Mouse (Mus musculus) forebrain, embryonic 10.5 days (tissue): ENCODE measurements around the gene Gm43191. TPM values are rescaled to one million over a fixed set of nuclear protein-coding genes. Genes with fewer than 3 reads are reported as not detected.
"Not testable (repeated sequence)": the region's sequence is repeated elsewhere in the genome, so short reads cannot be mapped to it uniquely, and the experiment has no call there.

Source experiments
- DNase-seq: peaks from one replicate; pipeline ENCODE4 v3.0.0-alpha.2; 2017; ENCODE audit warnings: low spot score; ENCODE audit errors: extremely low spot score
- H3K27ac ChIP-seq: fragments of 300-500 bp; sonication (generic); 2 replicates; pipeline ENCODE4 v1.5.1; 2016; ENCODE audit warnings: mild to moderate bottlenecking
- H3K27me3 ChIP-seq: fragments of 300-500 bp; sonication (generic); 2 replicates; pipeline ENCODE4 v1.6.1; 2016; ENCODE audit warnings: mild to moderate bottlenecking; ENCODE audit not compliant: poor library complexity, severe bottlenecking
- H3K36me3 ChIP-seq: fragments of 300-500 bp; sonication (generic); replicated peaks from 2 replicates; pipeline ENCODE4 v1.6.1; 2016; ENCODE audit warnings: mild to moderate bottlenecking, moderate library complexity
- H3K4me1 ChIP-seq: fragments of 300-500 bp; sonication (generic); 2 replicates; pipeline ENCODE4 v1.6.1; 2016
- H3K4me3 ChIP-seq: fragments of 300-500 bp; sonication (generic); 2 replicates; pipeline ENCODE4 v1.5.1; 2016; ENCODE audit warnings: mild to moderate bottlenecking, moderate library complexity
- H3K9me3 ChIP-seq: fragments of 300-500 bp; sonication (generic); 2 replicates; pipeline ENCODE4 v1.6.1; 2016; ENCODE audit warnings: mild to moderate bottlenecking, moderate library complexity
- WGBS: fragments of 180-500 bp; shearing (Covaris S2); methylation state at CpG from one replicate; pipeline ENCODE4 v1.1.7; 2016; 5-methylcytosine and 5-hydroxymethylcytosine counted together
- polyA plus RNA-seq: library from polyadenylated mRNA; unstranded; fragments of >200 nt; fragmentation: Nextera tagmentation; extraction: Ambion mirVana; gene quantifications from 2 replicates; pipeline ENCODE4 v1.2.1, GENCODE M21; 2016

The Gm43191 gene
- polyA plus RNA-seq, 1 experiment from 2014 or later, result 0.84 TPM

DNA sequence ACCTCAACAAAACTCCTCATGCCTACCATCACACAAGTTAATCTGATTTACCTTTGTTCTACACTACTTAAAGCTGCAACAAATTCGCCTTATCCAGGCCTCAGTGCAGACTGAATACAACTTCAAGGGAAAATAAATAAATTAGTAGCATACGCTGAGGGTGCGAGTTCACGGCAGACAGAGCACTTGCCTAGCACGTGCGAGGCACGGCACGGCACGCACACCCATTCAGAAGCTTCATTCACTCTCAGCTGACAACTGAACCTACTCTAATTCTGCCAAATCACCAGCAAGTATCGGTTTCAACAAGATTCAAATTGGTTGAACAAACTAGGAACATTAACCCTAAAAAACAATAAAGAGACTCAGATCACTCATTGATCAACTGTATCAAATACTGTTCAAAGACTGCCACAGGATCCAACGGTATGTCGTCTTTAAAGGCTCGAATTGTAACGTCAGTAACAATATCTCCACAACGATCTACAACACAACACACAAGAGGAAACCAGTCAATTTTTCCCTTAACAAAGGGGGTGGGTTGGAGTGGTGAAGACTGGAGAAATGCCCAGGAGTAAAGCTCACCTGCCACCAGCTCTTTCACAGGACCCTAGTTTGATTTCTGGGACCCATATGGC, 22.0 kb downstream of the Gm43191 start:
- H3K4me3 ChIP-seq, result no peak overlapping the region; the same call in 1 of the 2 replicates
- H3K4me1 ChIP-seq, result peaks cover 48% of the 10 kb centered on the region
- H3K27me3 ChIP-seq, result no peaks in the 10 kb centered on the region
- H3K36me3 ChIP-seq, result no peaks in the 10 kb centered on the region
- no peaks in the 10 kb centered on the region for H3K9me3 ChIP-seq
- 77% methylated on average over 15 of the region's 15 CpGs for WGBS
- DNase-seq, result no peak
- no peak overlapping the region for H3K27ac ChIP-seq

- Histone ChIP-seq H3K27ac (no peak overlapping the region), H3K9me3 (no peaks in the 10 kb centered on the region), H3K4me3 (no peak overlapping the region), H3K4me1 (peaks cover 44% of the 10 kb centered on the region), H3K36me3 (peaks cover under 1% of the 10 kb centered on the region), H3K27me3 (no peaks in the 10 kb centered on the region)
- no peak for DNase-seq
- 87% methylated on average over 7 of the region's 7 CpGs for WGBS
Measured at GRCm38 (mm10) chr3:116656184-116656965, 24.7 kb downstream of the Gm43191 start.

DNA sequence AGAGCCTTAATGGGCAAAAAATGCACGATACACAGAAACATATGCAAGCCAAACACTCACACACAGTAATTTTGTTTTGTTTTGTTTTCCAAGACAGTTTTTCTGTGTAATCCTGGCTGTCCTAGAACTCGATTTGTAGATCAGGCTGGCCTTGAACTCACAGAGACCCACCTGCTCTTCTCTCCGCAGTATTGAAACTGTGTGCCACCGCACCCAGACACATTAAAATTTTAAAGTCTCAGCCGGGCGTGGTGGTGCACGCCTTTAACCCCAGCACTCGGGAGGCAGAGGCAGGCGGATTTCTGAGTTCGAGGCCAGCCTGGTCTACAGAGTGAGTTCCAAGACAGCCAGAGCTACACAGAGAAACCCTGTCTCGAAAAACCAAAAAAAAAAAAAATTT, 27.0 kb downstream of the Gm43191 start:
- 92% methylated on average over 11 of the region's 11 CpGs for WGBS
- H3K27me3 ChIP-seq, H3K4me3 ChIP-seq, H3K27ac ChIP-seq, H3K9me3 ChIP-seq, DNase-seq: not testable (repeated sequence)
- Histone ChIP-seq H3K36me3 (peaks cover 23% of the 10 kb centered on the region), H3K4me1 (peaks cover 20% of the 10 kb centered on the region)

DNA sequence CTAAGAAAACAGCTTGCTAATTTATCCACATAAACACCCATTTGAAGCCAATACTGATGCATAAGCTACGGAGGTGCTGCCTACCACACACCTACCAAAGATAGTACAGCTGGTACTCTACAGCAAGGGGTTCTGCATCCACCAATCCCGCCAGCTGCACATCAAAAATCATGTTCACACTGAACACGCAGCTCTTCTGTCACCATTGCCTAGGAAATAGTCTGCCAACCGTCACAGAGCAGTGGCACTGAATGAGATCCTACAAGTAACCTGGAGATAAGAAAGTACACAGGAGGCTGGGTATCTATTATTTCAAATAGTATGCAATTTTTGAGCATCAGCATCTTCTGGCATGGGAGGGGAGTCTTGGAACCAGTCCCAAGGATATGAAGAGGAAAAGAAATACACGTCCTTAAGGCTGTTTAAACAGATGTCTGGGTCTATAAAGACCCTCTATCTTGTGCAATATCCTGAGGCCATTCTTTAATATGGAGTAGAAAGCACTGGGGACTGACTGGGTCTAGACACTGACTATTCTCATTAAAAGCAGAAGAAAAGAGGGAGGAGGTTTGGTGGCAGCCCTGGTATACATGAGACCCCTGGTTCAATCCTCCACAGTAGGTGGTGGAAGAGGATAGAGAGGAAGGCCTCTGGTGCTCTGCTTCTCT, 27.6 kb downstream of the Gm43191 start:
- 93% methylated on average over 5 of the region's 5 CpGs for WGBS
- Histone ChIP-seq H3K4me3 (no peak overlapping the region), H3K4me1 (peaks cover 16% of the 10 kb centered on the region), H3K36me3 (peaks cover 28% of the 10 kb centered on the region), H3K27ac (no peak overlapping the region), H3K9me3 (no peaks in the 10 kb centered on the region), H3K27me3 (no peaks in the 10 kb centered on the region)
- DNase-seq, result no peak

- Histone ChIP-seq H3K4me3 (no peak overlapping the region), H3K9me3 (no peaks in the 10 kb centered on the region), H3K4me1 (peaks cover 7% of the 10 kb centered on the region), H3K27me3 (no peaks in the 10 kb centered on the region), H3K27ac (no peak overlapping the region), H3K36me3 (peaks cover 39% of the 10 kb centered on the region)
- 84% methylated on average over 3 of the region's 3 CpGs for WGBS
- no peak for DNase-seq
Measured at GRCm38 (mm10) chr3:116652033-116652446, 29.0 kb downstream of the Gm43191 start.

GRCm38 (mm10) chr3:116650698-116651097, 30.4 kb downstream of the Gm43191 start:
- Histone ChIP-seq H3K27me3 (no peaks in the 10 kb centered on the region), H3K27ac (no peak overlapping the region), H3K9me3 (no peaks in the 10 kb centered on the region), H3K4me3 (no peak overlapping the region), H3K36me3 (peaks cover 52% of the 10 kb centered on the region), H3K4me1 (peaks cover 7% of the 10 kb centered on the region)
- DNase-seq, result no peak
- 97% methylated on average over 9 of the region's 9 CpGs for WGBS

GRCm38 (mm10) chr3:116648805-116649204, 32.3 kb downstream of the Gm43191 start:
- Histone ChIP-seq H3K27ac (no peak overlapping the region), H3K36me3 (peaks cover 71% of the 10 kb centered on the region), H3K27me3 (no peaks in the 10 kb centered on the region), H3K4me1 (peaks cover 7% of the 10 kb centered on the region), H3K9me3 (no peaks in the 10 kb centered on the region), H3K4me3 (no peak overlapping the region)
- DNase-seq, result no peak
- WGBS, result 97% methylated on average over 7 of the region's 7 CpGs

GRCm38 (mm10) chr3:116646387-116646786, 34.7 kb downstream of the Gm43191 start:
- Histone ChIP-seq H3K4me1 (no peaks in the 10 kb centered on the region), H3K36me3 (peaks cover 95% of the 10 kb centered on the region), H3K9me3 (no peaks in the 10 kb centered on the region), H3K27ac (no peak overlapping the region), H3K27me3 (no peaks in the 10 kb centered on the region), H3K4me3 (no peak overlapping the region)
- WGBS, result 88% methylated on average over 1 of the region's 1 CpGs
- DNase-seq, result no peak

GRCm38 (mm10) chr3:116642373-116642772, 38.7 kb downstream of the Gm43191 start:
- no peak overlapping the region for H3K4me3 ChIP-seq
- H3K4me1 ChIP-seq, result no peaks in the 10 kb centered on the region
- no peaks in the 10 kb centered on the region for H3K27me3 ChIP-seq
- no peak overlapping the region for H3K27ac ChIP-seq
- no peak for DNase-seq
- WGBS, result 93% methylated on average over 2 of the region's 2 CpGs
- H3K36me3 ChIP-seq, result peaks cover 99% of the 10 kb centered on the region
- no peaks in the 10 kb centered on the region for H3K9me3 ChIP-seq

- Histone ChIP-seq H3K4me1 (no peaks in the 10 kb centered on the region), H3K27me3 (no peaks in the 10 kb centered on the region), H3K27ac (no peak overlapping the region), H3K4me3 (no peak overlapping the region), H3K9me3 (no peaks in the 10 kb centered on the region), H3K36me3 (peaks cover 100% of the 10 kb centered on the region)
- no peak for DNase-seq
- 94% methylated on average over 6 of the region's 6 CpGs for WGBS
Measured at GRCm38 (mm10) chr3:116641811-116642371, 39.2 kb downstream of the Gm43191 start.

DNA sequence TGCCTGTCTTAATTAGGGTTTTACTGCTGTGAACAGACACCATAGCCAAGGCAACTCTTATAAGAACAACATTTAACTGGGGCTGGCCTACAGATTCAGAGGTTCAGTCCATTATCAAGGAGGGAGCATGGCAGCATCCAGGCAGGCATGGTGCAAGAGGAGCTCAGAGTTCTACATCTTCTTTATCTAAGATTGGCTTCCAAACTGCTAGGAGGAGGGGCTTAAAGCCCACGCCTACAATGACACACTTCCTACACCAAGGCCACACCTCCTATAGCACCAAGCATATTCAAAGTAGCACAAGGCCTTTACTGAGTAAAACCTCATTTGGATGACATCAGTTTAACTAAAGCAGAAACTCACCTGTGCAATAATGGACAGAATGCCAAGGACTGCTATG, 41.0 kb downstream of the Gm43191 start:
- 74% methylated on average over 1 of the region's 1 CpGs for WGBS
- no peaks in the 10 kb centered on the region for H3K9me3 ChIP-seq
- no peak overlapping the region for H3K27ac ChIP-seq
- H3K4me3 ChIP-seq, result no peak overlapping the region
- H3K36me3 ChIP-seq, result peaks cover 100% of the 10 kb centered on the region
- no peaks in the 10 kb centered on the region for H3K27me3 ChIP-seq
- DNase-seq, result no peak
- H3K4me1 ChIP-seq, result no peaks in the 10 kb centered on the region

GRCm38 (mm10) chr3:116638572-116638971, 42.5 kb downstream of the Gm43191 start:
- Histone ChIP-seq H3K4me1 (no peaks in the 10 kb centered on the region), H3K4me3 (no peak overlapping the region), H3K27me3 (no peaks in the 10 kb centered on the region), H3K36me3 (peaks cover 100% of the 10 kb centered on the region), H3K27ac (no peak overlapping the region), H3K9me3 (no peaks in the 10 kb centered on the region)
- no peak for DNase-seq
- 92% methylated on average over 7 of the region's 7 CpGs for WGBS
